Mouse (Mus musculus): ENCODE data around the gene Gm11985.

DNA sequence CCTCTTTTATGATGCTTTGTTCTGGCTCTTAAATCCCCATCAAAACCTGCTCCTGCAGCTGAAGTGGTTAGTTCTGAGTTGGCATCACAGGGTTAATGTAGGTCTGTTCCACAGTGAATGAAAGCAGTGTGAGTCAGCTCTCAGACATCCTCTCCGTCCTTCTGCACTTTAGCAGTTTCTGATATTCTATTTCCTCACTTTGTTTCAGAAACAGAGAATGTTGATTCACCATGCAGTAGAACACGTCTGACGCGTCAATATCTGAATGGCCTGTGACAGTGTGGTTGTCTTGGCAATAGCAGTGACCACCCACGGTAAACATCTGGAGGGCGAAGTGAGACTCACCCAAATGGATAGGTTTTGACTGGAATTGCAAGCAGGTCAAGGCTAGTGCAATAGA, 49.3 kb upstream of the Gm11985 start:
- TF ChIP-seq TAL1 (IDR thresholded peaks at IDR 0.05; ENCODE audit: low read length) (no peak), GATA1 (IDR thresholded peaks at IDR 0.05; ENCODE audit: low read length) (no peak)
